Mouse (Mus musculus) heart, postnatal 0 days (tissue): ENCODE measurements around the gene Crhr1. TPM values are rescaled to one million over a fixed set of nuclear protein-coding genes. Genes with fewer than 3 reads are reported as not detected.

Experiments
- ATAC-seq: fragments of 200-750 bp; cut with Nextera tagmentation; 2 replicates; pipeline ENCODE4 v1.8.0; 2017; ENCODE audit warnings: low read depth, moderate number of reproducible peaks, moderate library complexity; ENCODE audit not compliant: insufficient read depth
- DNase-seq: peaks from one replicate; pipeline ENCODE4 v3.0.0-alpha.2; 2016; ENCODE audit warnings: low spot score
- H3K27ac ChIP-seq: fragments of 300-500 bp; sonication (generic); 2 replicates; pipeline ENCODE4 v1.5.1; 2014; ENCODE audit warnings: low read depth, mild to moderate bottlenecking
- H3K27me3 ChIP-seq: fragments of 300-500 bp; sonication (generic); 2 replicates; pipeline ENCODE4 v1.6.1; 2014; ENCODE audit warnings: low read length, mixed read lengths; ENCODE audit not compliant: control insufficient read depth, insufficient read depth
- H3K36me3 ChIP-seq: fragments of 300-500 bp; sonication (generic); replicated peaks from 2 replicates; pipeline ENCODE4 v1.6.1; 2014; ENCODE audit warnings: low read length, mixed read lengths; ENCODE audit not compliant: control insufficient read depth, insufficient read depth
- H3K4me1 ChIP-seq: fragments of 300-500 bp; sonication (generic); 2 replicates; pipeline ENCODE4 v1.6.1; 2014; ENCODE audit warnings: antibody characterized with exemption; ENCODE audit not compliant: control insufficient read depth, insufficient read depth
- H3K4me2 ChIP-seq: fragments of 300-500 bp; sonication (generic); 2 replicates; pipeline ENCODE4 v1.6.1; 2014; ENCODE audit warnings: low read depth, mild to moderate bottlenecking, low read length, moderate library complexity
- H3K4me3 ChIP-seq: fragments of 300-500 bp; sonication (generic); 2 replicates; pipeline ENCODE4 v1.5.1; 2014; ENCODE audit warnings: low read depth, low read length
- H3K9ac ChIP-seq: fragments of 300-500 bp; sonication (generic); replicated peaks from 2 replicates; pipeline ENCODE4 v1.6.1; 2014; ENCODE audit warnings: low read depth, low read length, mixed read lengths
- H3K9me3 ChIP-seq: fragments of 300-500 bp; sonication (generic); replicated peaks from 2 replicates; pipeline ENCODE4 v1.6.1; 2016; ENCODE audit warnings: low read length; ENCODE audit not compliant: control insufficient read depth
- CTCF ChIP-seq: IDR thresholded peaks from 2 replicates; pipeline ENCODE4 v1.5.1; 2016; ENCODE audit warnings: antibody characterized with exemption, control low read depth, low read depth
- EP300 ChIP-seq: IDR thresholded peaks from 2 replicates; pipeline ENCODE4 v1.6.1; 2016; ENCODE audit warnings: antibody characterized with exemption, low read depth
- WGBS: fragments of 180-500 bp; shearing (Covaris S2); extraction: QIAGEN DNeasy Blood & Tissue Kit; methylation state at CpG from one replicate; pipeline ENCODE4 v1.1.7; 2014; 5-methylcytosine and 5-hydroxymethylcytosine counted together
- polyA plus RNA-seq: library from polyadenylated mRNA; unstranded; fragments of >200 nt; fragmentation: Nextera tagmentation; extraction: Ambion mirVana; gene quantifications from 2 replicates; pipeline ENCODE4 v1.2.1, GENCODE M21; 2015
- total RNA-seq: library from RNA; depleted of rRNA; stranded (reverse); fragments of >200 nt; gene quantifications from 2 replicates; pipeline ENCODE4 v1.2.3, GENCODE M21; 2014; ENCODE audit warnings: low replicate concordance; rRNA removed

Gene Crhr1
- total RNA-seq (not detected in 2 replicates), polyA plus RNA-seq (not detected in 2 replicates)

DNA sequence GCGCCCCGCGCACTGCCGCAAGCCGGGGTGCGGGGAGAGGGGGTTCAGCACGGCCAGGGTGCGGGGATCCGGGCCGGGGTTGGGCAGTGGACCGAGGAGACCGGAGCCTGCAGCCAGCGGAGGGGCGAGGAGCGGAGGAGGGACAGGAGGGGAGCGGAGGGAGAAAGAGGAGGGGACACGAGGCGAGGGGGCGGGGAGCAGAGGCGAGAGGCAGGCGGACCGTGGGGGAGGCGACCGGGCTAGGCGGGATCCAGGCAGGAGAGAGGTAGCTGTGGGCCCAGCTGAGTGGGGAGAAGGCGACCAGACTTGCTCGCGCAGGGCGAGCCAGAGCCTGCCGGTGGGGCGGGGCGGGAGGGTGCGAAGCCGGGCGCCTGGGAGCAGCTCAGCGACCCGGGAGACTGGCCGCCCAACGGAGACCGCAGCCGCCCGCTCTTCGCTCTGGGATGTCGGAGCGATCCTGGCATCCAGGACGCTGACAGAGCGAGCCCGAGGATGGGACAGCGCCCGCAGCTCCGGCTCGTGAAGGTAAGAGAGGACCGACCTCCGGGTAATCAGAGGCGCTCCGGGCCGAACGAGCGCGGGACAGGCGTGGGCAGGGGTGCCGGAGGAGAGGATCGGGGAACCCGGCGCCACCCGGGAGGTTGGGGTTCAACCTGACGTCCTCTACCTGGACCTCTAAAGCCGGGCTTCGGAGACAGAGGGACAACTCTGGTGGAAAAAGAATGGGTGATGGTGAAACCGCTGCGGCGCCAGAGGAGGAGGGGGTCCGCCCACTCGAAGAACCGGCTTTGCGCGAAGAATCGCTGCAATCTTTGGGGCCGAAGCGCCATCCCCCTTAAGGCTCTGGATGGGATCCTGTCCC is at the start of gene Crhr1:
Gene Crhr1, plus strand, starts transcription at position 276 of the 862 bp plus-strand sequence.
- no peak within 1 kb of the TSS for H3K9ac ChIP-seq
- TF ChIP-seq CTCF (no peak), EP300 (no peak)
- no peak for DNase-seq
- peaks cover 73% of the 10 kb centered on the region for H3K27me3 ChIP-seq
- H3K4me3 ChIP-seq: peak within 1 kb of the TSS; percentile 35
- ATAC-seq: no peak
- H3K9me3 ChIP-seq: no peaks in the 10 kb centered on the region
- H3K27ac ChIP-seq: no peak within 1 kb of the TSS
- H3K36me3 ChIP-seq: no peaks in the 10 kb centered on the region
- 1% methylated on average over 70 of the region's 80 CpGs for WGBS
- H3K4me2 ChIP-seq: peak within 1 kb of the TSS; percentile 53
- no peaks in the 10 kb centered on the region for H3K4me1 ChIP-seq

DNA sequence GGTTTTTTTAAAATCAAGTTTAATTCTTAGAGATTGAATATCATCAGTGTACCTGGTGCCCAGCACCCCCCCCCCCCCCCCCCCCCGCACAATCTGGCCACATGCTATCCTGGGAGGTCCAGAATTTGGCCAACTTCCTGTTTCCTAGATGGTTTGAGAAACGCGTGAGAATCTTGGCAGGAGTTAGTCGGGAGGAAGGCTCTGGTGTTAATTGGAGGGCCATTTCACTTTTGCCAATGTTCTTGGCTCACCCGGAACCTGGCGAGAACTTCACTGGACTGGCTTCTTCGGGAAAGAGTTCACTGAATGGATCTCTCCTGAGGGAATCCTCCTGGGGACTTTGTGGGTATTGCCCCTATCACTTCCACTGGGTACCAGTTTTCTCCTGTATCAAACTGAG is 49.4 kb upstream of the Crhr1 start:
- no peak overlapping the region for H3K4me3 ChIP-seq
- DNase-seq: no peak
- no peak for ATAC-seq
- H3K9me3 ChIP-seq: no peaks in the 10 kb centered on the region
- TF ChIP-seq CTCF (no peak), EP300 (no peak)
- H3K27me3 ChIP-seq: no peaks in the 10 kb centered on the region
- H3K36me3 ChIP-seq: no peaks in the 10 kb centered on the region
- WGBS: 83% methylated on average over 6 of the region's 7 CpGs
- no peak overlapping the region for H3K4me2 ChIP-seq
- H3K9ac ChIP-seq: no peak overlapping the region
- no peaks in the 10 kb centered on the region for H3K4me1 ChIP-seq
- H3K27ac ChIP-seq: no peak overlapping the region

DNA sequence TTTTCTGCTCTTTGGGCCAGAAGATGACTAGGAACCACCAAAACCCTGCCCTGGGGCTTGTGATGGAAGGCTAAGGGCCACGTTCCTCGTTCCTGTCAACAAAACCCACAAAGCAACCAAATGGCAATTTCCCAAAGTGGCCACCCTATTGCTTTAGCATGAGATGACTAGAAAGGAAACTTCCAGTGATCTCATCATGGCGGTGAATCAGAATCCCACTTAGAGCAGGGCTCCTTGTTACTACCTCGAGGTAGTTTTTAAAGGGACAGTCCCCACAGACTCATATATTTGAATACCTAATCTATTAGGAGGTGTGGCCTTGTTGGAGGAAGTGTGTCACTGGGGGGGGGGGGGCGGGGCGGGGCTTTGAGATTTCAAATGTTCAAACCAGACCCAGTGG is 48.9 kb upstream of the Crhr1 start:
- H3K4me3 ChIP-seq: no peak overlapping the region
- H3K9me3 ChIP-seq: no peaks in the 10 kb centered on the region
- no peak for ATAC-seq
- no peak for TF ChIP-seq CTCF
- no peak for TF ChIP-seq EP300
- no peak for DNase-seq
- H3K27me3 ChIP-seq: no peaks in the 10 kb centered on the region
- no peaks in the 10 kb centered on the region for H3K4me1 ChIP-seq
- no peak overlapping the region for H3K9ac ChIP-seq
- no peak overlapping the region for H3K4me2 ChIP-seq
- no peaks in the 10 kb centered on the region for H3K36me3 ChIP-seq
- no peak overlapping the region for H3K27ac ChIP-seq
- 66% methylated on average over 6 of the region's 6 CpGs for WGBS

DNA sequence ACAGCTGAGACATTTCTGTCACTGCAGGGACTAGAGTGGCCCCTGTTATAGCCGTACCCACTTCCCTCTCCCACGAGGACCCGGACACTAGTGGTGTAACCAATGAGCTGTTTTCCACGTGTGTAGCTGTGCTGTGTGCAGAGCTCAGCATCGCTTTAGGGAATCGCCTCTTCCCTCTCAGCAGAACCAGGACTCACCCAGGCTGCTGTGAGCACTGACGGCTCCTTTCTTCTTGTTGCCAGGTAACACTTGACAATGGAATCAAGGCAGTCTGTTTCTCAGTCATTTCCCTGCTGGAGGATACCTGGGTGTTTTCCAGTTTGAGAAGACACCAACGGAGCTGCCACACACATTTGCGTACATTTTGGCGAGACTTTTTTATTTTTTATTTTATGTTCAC is 44.1 kb upstream of the Crhr1 start:
- no peaks in the 10 kb centered on the region for H3K9me3 ChIP-seq
- WGBS: 52% methylated on average over 10 of the region's 10 CpGs
- no peaks in the 10 kb centered on the region for H3K27me3 ChIP-seq
- TF ChIP-seq EP300: no peak
- TF ChIP-seq CTCF: no peak
- no peak overlapping the region for H3K27ac ChIP-seq
- no peak overlapping the region for H3K9ac ChIP-seq
- no peaks in the 10 kb centered on the region for H3K4me1 ChIP-seq
- H3K4me2 ChIP-seq: no peak overlapping the region
- ATAC-seq: no peak
- H3K36me3 ChIP-seq: no peaks in the 10 kb centered on the region
- DNase-seq: no peak
- no peak overlapping the region for H3K4me3 ChIP-seq

DNA sequence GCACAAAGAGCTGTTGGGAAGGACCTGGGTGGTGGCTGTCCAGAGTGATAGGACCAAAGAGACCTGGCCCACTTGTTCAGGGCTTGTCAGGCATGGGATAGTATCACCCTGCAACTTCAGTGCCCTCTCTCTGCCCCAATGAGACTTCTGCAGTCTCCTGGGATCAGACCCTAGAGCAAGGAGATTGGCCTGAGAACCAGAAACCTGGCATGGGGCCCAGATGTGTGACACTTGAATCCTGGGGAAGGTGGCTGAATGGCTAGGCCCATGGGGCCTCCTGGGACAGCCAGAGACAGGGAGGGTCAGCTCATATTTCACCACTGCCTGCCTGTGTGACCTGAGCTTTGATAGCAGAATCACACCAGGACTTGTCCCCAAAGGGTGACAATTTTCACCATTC is 41.9 kb upstream of the Crhr1 start:
- Histone ChIP-seq H3K9me3 (no peaks in the 10 kb centered on the region), H3K4me1 (no peaks in the 10 kb centered on the region), H3K4me2 (no peak overlapping the region), H3K27ac (no peak overlapping the region), H3K4me3 (no peak overlapping the region), H3K27me3 (no peaks in the 10 kb centered on the region), H3K9ac (no peak overlapping the region), H3K36me3 (no peaks in the 10 kb centered on the region)
- no peak for TF ChIP-seq CTCF
- no peak for TF ChIP-seq EP300
- no peak for ATAC-seq
- DNase-seq: no peak
